Mouse (Mus musculus): ENCODE results near the gene Hmgb2. TPM values are rescaled to one million over a fixed set of nuclear protein-coding genes. Genes with fewer than 3 reads are reported as not detected.

Hmgb2 gene
- total and polyA plus RNA-seq, 2 experiments from 2014 or later, result 14.6 to 140 TPM

- no peaks in the 10 kb centered on the region for H3K36me3 ChIP-seq (ENCODE audit: insufficient read depth, low read length)
- H3K4me2 ChIP-seq (ENCODE audit: low read depth, low read length), result no peak overlapping the region
- DNase-seq (ENCODE audit: low spot score), result no peak
- TF ChIP-seq CTCF (IDR thresholded peaks at IDR 0.05; ENCODE audit: low read depth), result no peak
- H3K9me3 ChIP-seq (ENCODE audit: low read length), result no peaks in the 10 kb centered on the region
- WGBS, result 45% methylated on average over 12 of the region's 12 CpGs
- ATAC-seq, result no peak
- H3K4me3 ChIP-seq (ENCODE audit: low read length), result no peak overlapping the region
- H3K4me1 ChIP-seq (ENCODE audit: insufficient read depth, low read length), result no peaks in the 10 kb centered on the region
- H3K27ac ChIP-seq, result no peak overlapping the region
- H3K27me3 ChIP-seq (ENCODE audit: insufficient read depth, low read length), result no peaks in the 10 kb centered on the region
- H3K9ac ChIP-seq (replicated peaks; ENCODE audit: low read length), result no peak overlapping the region
Observed at GRCm38 (mm10) chr8:57547581-57547980, 35.9 kb downstream of the Hmgb2 start.

GRCm38 (mm10) chr8:57552102-57553032, 40.7 kb downstream of the Hmgb2 start:
- 89% methylated on average over 14 of the region's 14 CpGs for WGBS

GRCm38 (mm10) chr8:57560926-57561325, 49.2 kb downstream of the Hmgb2 start:
- H3K4me1 ChIP-seq (ENCODE audit: insufficient read depth, low read length), result no peaks in the 10 kb centered on the region
- H3K9me3 ChIP-seq (ENCODE audit: low read length), result no peaks in the 10 kb centered on the region
- no peaks in the 10 kb centered on the region for H3K36me3 ChIP-seq (ENCODE audit: insufficient read depth, low read length)
- no peaks in the 10 kb centered on the region for H3K27me3 ChIP-seq (ENCODE audit: insufficient read depth, low read length)
- no peak overlapping the region for H3K4me2 ChIP-seq (ENCODE audit: low read depth, low read length)
- H3K27ac ChIP-seq, result no peak overlapping the region
- H3K9ac ChIP-seq (replicated peaks; ENCODE audit: low read length), result no peak overlapping the region
- ATAC-seq, result 0 out of 2 replicates have a peak, but pooled peaks have one; percentile 32
- TF ChIP-seq CTCF (IDR thresholded peaks at IDR 0.05; ENCODE audit: low read depth), result no peak
- DNase-seq (ENCODE audit: low spot score), result no peak
- no peak overlapping the region for H3K4me3 ChIP-seq (ENCODE audit: low read length)
- 80% methylated on average over 9 of the region's 9 CpGs for WGBS

More at GRCm38 (mm10) chr8:57552102-57553032, 40.7 kb downstream of the Hmgb2 start:
- no peaks in the 10 kb centered on the region for H3K36me3 ChIP-seq (ENCODE audit: insufficient read depth, low read length)
- no peaks in the 10 kb centered on the region for H3K9me3 ChIP-seq (ENCODE audit: low read length)
- no peak overlapping the region for H3K9ac ChIP-seq (replicated peaks; ENCODE audit: low read length)
- H3K27me3 ChIP-seq (ENCODE audit: insufficient read depth, low read length), result no peaks in the 10 kb centered on the region
- H3K4me3 ChIP-seq (ENCODE audit: low read length), result no peak overlapping the region
- no peak overlapping the region for H3K27ac ChIP-seq
- H3K4me2 ChIP-seq (ENCODE audit: low read depth, low read length), result no peak overlapping the region
- H3K4me1 ChIP-seq (ENCODE audit: insufficient read depth, low read length), result no peaks in the 10 kb centered on the region
- no peak for DNase-seq (ENCODE audit: low spot score)
- ATAC-seq, result no peak
- TF ChIP-seq CTCF (IDR thresholded peaks at IDR 0.05; ENCODE audit: low read depth), result no peak

- WGBS, result 87% methylated on average over 3 of the region's 3 CpGs
- H3K27me3 ChIP-seq (ENCODE audit: insufficient read depth, low read length), result no peaks in the 10 kb centered on the region
- no peak overlapping the region for H3K4me3 ChIP-seq (ENCODE audit: low read length)
- H3K27ac ChIP-seq, result no peak overlapping the region
- H3K9ac ChIP-seq (replicated peaks; ENCODE audit: low read length), result no peak overlapping the region
- no peaks in the 10 kb centered on the region for H3K36me3 ChIP-seq (ENCODE audit: insufficient read depth, low read length)
- no peak for ATAC-seq
- no peaks in the 10 kb centered on the region for H3K4me1 ChIP-seq (ENCODE audit: insufficient read depth, low read length)
- H3K4me2 ChIP-seq (ENCODE audit: low read depth, low read length), result no peak overlapping the region
- no peak for DNase-seq (ENCODE audit: low spot score)
- H3K9me3 ChIP-seq (ENCODE audit: low read length), result no peaks in the 10 kb centered on the region
- no peak for TF ChIP-seq CTCF (IDR thresholded peaks at IDR 0.05; ENCODE audit: low read depth)
Observed at GRCm38 (mm10) chr8:57562741-57563140, 51.0 kb downstream of the Hmgb2 start.

- WGBS, result 96% methylated on average over 15 of the region's 15 CpGs
- DNase-seq (ENCODE audit: low spot score), result no peak
- Histone ChIP-seq H3K4me3 (ENCODE audit: low read length) (no peak overlapping the region), H3K27ac (no peak overlapping the region), H3K4me1 (ENCODE audit: insufficient read depth, low read length) (no peaks in the 10 kb centered on the region), H3K9ac (replicated peaks; ENCODE audit: low read length) (no peak overlapping the region), H3K27me3 (ENCODE audit: insufficient read depth, low read length) (no peaks in the 10 kb centered on the region), H3K4me2 (ENCODE audit: low read depth, low read length) (no peak overlapping the region), H3K9me3 (ENCODE audit: low read length) (no peaks in the 10 kb centered on the region), H3K36me3 (ENCODE audit: insufficient read depth, low read length) (no peaks in the 10 kb centered on the region)
- ATAC-seq, result no peak
- TF ChIP-seq CTCF (IDR thresholded peaks at IDR 0.05; ENCODE audit: low read depth), result no peak
Observed at GRCm38 (mm10) chr8:57563726-57564125, 52.0 kb downstream of the Hmgb2 start.

- Histone ChIP-seq H3K9me3 (ENCODE audit: low read length) (no peaks in the 10 kb centered on the region), H3K4me3 (ENCODE audit: low read length) (no peak overlapping the region), H3K36me3 (ENCODE audit: insufficient read depth, low read length) (no peaks in the 10 kb centered on the region), H3K4me2 (ENCODE audit: low read depth, low read length) (no peak overlapping the region), H3K4me1 (ENCODE audit: insufficient read depth, low read length) (peaks cover 5% of the 10 kb centered on the region; the same call in 1 of the 2 replicates), H3K27me3 (ENCODE audit: insufficient read depth, low read length) (no peaks in the 10 kb centered on the region), H3K27ac (no peak overlapping the region), H3K9ac (replicated peaks; ENCODE audit: low read length) (no peak overlapping the region)
- DNase-seq (ENCODE audit: low spot score), result no peak
- no peak for TF ChIP-seq CTCF (IDR thresholded peaks at IDR 0.05; ENCODE audit: low read depth)
- 74% methylated on average over 6 of the region's 6 CpGs for WGBS
- ATAC-seq, result no peak
Observed at GRCm38 (mm10) chr8:57565039-57565438, 53.3 kb downstream of the Hmgb2 start.

Other genes starting within 250 kb of the Hmgb2 start
- gene Hand2, start 190.9 kb upstream of the Hmgb2 start, total RNA-seq (2014; rRNA removed), result not detected in 2 replicates
- not detected in 2 replicates for gene Hand2, start 190.9 kb upstream of the Hmgb2 start, polyA plus RNA-seq (2015; fragmentation: Nextera tagmentation; extraction: Ambion mirVana)
- 13.5 and 15.8 TPM in 2 replicates for gene Scrg1, start 56.0 kb upstream of the Hmgb2 start, total RNA-seq (2014; rRNA removed)
- 49.8 and 63.2 TPM in 2 replicates for gene Scrg1, start 56.0 kb upstream of the Hmgb2 start, polyA plus RNA-seq (2015; fragmentation: Nextera tagmentation; extraction: Ambion mirVana)
- 22.1 and 26.1 TPM in 2 replicates for gene Sap30, start 24.0 kb upstream of the Hmgb2 start, total RNA-seq (2014; rRNA removed)
- 20.8 and 22.0 TPM in 2 replicates for gene Sap30, start 24.0 kb upstream of the Hmgb2 start, polyA plus RNA-seq (2015; fragmentation: Nextera tagmentation; extraction: Ambion mirVana)
- 3.7 and 6.8 TPM in 2 replicates for gene Galnt7, start 141.1 kb downstream of the Hmgb2 start, total RNA-seq (2014; rRNA removed)
- gene Galnt7, start 141.1 kb downstream of the Hmgb2 start, polyA plus RNA-seq (2015; fragmentation: Nextera tagmentation; extraction: Ambion mirVana), result 6.6 and 8.3 TPM in 2 replicates